Mouse (Mus musculus): ENCODE results near the gene Kpna7. TPM values are rescaled to one million over a fixed set of nuclear protein-coding genes. Genes with fewer than 3 reads are reported as not detected.
A peak's percentile ranks its signal among the peaks of the same experiment; 100 is the strongest.
"Not testable (repeated sequence)": the region's sequence is repeated elsewhere in the genome, so short reads cannot be mapped to it uniquely, and the experiment has no call there.

Gene Kpna7
- not detected in 2 replicates for polyA plus RNA-seq (2012; ENCODE audit: insufficient read depth, insufficient read length, missing spikeins)

DNA sequence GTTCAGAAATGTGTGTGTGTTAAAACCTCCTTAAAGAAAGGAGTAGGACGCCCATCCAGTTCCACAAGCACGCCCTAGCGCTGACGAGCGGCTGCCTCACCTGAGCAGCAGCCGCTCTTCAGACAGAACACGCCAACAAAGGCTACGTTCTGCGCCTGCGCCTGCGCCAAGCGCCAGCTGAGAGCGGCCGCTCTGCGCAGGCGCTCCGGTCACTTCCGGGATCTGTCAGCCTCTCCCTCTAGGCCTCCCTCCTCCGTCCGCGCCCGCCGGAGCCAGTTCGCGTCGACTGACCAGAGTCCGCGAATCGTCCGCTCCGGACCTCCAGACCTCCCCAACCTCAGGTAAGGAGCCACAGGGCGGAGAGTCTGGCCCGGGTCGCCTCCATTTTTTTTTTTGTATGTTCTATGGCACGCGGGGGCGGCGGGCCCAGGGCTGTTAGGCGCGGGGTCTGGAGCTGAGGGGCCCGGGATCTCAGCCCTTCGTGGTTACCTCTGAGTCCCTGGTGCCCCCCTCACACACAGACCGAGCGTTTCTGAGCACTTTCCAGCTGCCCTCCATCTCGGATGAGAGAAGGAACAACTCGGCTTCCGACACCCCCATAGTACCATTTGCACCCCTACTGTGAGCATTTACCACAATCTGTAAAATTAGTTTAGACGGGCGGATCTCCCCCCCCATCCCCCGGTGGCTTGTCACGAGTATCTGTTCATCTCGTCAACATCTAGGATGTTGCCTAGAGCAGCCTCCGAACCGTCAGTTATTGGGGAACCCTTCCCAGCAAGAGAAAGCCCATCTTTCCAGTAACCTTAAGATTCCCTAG lies at the start of gene Kpna7, which contains the start of gene Arpc1a:
Gene Kpna7 (minus strand): TSS at position 399 of the 820 bp plus-strand sequence.
Gene Arpc1a (plus strand): TSS at position 199 of the 820 bp plus-strand sequence.
- peak within 1 kb of the TSS; percentile 87 for H3K4me3 ChIP-seq (ENCODE audit: insufficient read depth, low read length)
- H3K27ac ChIP-seq (ENCODE audit: insufficient read depth, low read depth, low read length) = peak within 1 kb of the TSS; percentile 24
- TF ChIP-seq CTCF (IDR thresholded peaks at IDR 0.05; ENCODE audit: low read depth, low read length) (no peak), POLR2A (IDR thresholded peaks at IDR 0.05; ENCODE audit: borderline replicate concordance, low read depth, low read length) (peak; percentile 64; the same call in 1 of the 2 replicates)
- peaks cover 4% of the 10 kb centered on the region; the same call in 1 of the 2 replicates for H3K4me1 ChIP-seq (ENCODE audit: control insufficient read depth, insufficient read depth, low read length)

DNA sequence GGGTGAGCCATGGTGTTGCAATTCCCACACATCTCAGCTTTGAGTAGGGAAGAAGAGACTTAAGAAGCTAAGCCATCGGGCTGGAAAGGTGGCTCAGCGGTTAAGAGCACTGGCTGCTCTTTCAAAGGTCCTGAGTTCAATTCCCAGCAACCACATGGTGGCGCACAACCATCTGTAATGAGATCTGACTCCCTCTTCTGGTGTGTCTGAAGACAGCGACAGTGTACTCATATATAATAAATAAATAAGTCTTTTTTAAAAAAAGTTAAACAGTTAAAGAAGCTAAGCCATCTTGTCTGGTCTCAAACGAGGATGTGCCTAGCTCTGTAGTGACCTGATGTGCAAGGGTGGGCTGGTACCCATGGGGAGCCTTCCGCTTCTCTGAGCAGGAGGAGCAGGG lies 49.4 kb upstream of the Kpna7 start:
- not testable (repeated sequence) for H3K27ac ChIP-seq (ENCODE audit: insufficient read depth, low read depth, low read length); H3K4me1 ChIP-seq (ENCODE audit: control insufficient read depth, insufficient read depth, low read length); H3K4me3 ChIP-seq (ENCODE audit: insufficient read depth, low read length)

DNA sequence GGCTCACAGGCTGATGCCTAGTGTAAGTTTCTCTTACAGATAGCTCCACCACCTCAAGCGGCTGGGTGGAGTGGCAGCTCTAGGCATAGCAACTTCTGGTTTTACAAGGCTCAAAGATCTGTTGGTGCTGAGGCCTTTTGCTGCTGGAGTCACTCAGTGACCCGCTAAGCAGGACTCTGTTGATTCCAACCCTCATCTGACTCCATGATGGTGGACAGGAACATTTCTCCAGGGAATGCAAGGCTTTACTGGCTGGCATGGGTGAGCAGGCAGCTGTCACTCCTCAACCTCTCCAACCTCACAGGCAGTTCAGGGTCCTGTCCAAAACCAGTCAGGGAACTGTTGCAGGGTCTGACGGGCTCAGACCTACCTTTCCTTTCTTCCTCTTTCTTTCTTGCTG lies 47.2 kb upstream of the Kpna7 start:
- H3K27ac ChIP-seq (ENCODE audit: insufficient read depth, low read depth, low read length) = no peak overlapping the region

DNA sequence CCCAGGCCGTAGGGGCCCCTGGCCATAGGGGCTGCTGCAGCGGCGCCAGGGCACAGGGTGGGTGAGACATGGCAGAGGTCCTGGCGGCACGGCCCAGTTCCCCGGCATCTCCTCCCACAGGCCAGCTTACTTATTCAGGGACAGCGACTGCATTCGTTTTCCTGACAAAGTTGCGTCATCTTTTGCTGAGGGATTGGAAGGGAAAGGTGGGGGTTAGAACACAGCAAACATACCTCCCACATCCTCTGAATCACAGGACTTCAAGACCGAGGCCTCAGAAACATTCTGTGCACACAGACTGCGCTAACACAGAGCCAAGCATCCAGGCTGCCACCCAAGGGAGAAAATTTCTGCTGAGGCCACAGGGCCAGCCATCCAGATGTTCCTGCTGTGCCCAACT lies 46.4 kb upstream of the Kpna7 start:
- TF ChIP-seq POLR2A (IDR thresholded peaks at IDR 0.05; ENCODE audit: borderline replicate concordance, low read depth, low read length) = no peak
- no peak for TF ChIP-seq CTCF (IDR thresholded peaks at IDR 0.05; ENCODE audit: low read depth, low read length)
- H3K27ac ChIP-seq (ENCODE audit: insufficient read depth, low read depth, low read length) = no peak overlapping the region
- H3K4me3 ChIP-seq (ENCODE audit: insufficient read depth, low read length) = no peak overlapping the region
- 0 out of 2 replicates have a peak, but pooled peaks cover 2% of the 10 kb centered on the region for H3K4me1 ChIP-seq (ENCODE audit: control insufficient read depth, insufficient read depth, low read length)

More for the DNA sequence above, 47.2 kb upstream of the Kpna7 start:
- 0 out of 2 replicates have a peak, but pooled peaks cover 2% of the 10 kb centered on the region for H3K4me1 ChIP-seq (ENCODE audit: control insufficient read depth, insufficient read depth, low read length)
- H3K4me3 ChIP-seq (ENCODE audit: insufficient read depth, low read length) = no peak overlapping the region
- TF ChIP-seq CTCF (IDR thresholded peaks at IDR 0.05; ENCODE audit: low read depth, low read length) (no peak), POLR2A (IDR thresholded peaks at IDR 0.05; ENCODE audit: borderline replicate concordance, low read depth, low read length) (no peak)

DNA sequence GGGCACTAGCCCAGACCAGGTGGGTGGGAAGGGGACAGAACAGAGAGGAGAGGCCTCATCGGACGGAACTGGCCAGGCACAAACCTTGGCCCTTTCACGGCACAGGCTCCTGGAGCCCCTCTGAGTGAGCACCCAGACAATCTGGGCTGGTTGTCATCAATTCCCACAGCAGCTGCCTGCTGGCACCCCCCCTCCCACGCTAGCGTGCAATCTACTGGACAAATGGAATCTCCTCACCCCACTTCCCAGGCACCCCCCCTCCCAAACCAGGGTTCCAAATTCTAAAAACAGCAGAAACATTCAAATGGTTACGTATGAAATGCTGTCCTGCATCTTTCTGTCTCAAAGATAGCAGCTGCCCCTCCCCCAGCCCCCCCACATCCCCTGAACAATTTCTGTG lies 45.9 kb upstream of the Kpna7 start:
- H3K27ac ChIP-seq (ENCODE audit: insufficient read depth, low read depth, low read length); H3K4me1 ChIP-seq (ENCODE audit: control insufficient read depth, insufficient read depth, low read length); H3K4me3 ChIP-seq (ENCODE audit: insufficient read depth, low read length): not testable (repeated sequence)

DNA sequence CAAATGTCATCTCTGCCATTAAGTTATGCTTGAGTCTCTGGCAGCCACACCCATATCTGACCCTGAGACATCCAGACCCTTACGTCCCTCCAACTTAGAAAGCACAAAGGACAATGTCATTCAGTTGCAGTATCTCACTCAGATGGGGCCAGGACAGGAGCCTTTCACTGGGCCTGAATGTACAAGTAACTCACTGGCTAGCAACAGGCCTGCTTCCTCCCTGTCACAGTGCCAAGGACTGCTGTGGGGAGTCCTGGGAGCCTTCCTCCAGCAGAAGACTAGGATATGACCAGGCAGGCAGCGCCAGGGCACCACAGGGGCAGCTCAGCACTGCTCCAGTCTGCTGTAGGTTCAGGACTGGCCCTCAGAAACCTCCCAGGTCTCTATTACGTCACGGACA lies 45.3 kb upstream of the Kpna7 start:
- TF ChIP-seq POLR2A (IDR thresholded peaks at IDR 0.05; ENCODE audit: borderline replicate concordance, low read depth, low read length) (no peak), CTCF (IDR thresholded peaks at IDR 0.05; ENCODE audit: low read depth, low read length) (no peak)
- Histone ChIP-seq H3K27ac (ENCODE audit: insufficient read depth, low read depth, low read length) (0 out of 2 replicates have a peak overlapping the region, but pooled peaks have one; percentile 8), H3K4me1 (ENCODE audit: control insufficient read depth, insufficient read depth, low read length) (0 out of 2 replicates have a peak, but pooled peaks cover 2% of the 10 kb centered on the region), H3K4me3 (ENCODE audit: insufficient read depth, low read length) (no peak overlapping the region)

DNA sequence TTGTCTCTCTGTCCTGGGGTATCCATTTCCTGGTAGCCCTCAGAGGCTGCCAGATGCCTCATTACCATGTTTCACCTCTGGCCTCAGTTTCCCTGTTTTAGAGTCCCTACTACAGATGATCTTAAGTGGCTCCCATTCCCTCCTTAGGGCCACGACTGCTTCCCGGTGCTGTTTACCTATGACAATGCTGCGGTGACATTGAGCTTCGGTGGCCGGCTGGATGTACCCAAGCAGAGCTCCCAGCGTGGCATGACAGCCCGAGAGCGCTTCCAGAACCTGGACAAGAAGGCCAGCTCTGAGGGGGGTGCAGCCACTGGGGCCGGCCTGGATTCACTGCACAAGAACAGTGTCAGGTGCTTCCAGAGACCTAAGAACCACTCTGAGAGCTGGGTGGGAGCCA lies 42.8 kb upstream of the Kpna7 start:
- H3K4me1 ChIP-seq (ENCODE audit: control insufficient read depth, insufficient read depth, low read length) = 0 out of 2 replicates have a peak, but pooled peaks cover 2% of the 10 kb centered on the region
- H3K27ac ChIP-seq (ENCODE audit: insufficient read depth, low read depth, low read length) = no peak overlapping the region
- H3K4me3 ChIP-seq (ENCODE audit: insufficient read depth, low read length) = no peak overlapping the region
- TF ChIP-seq CTCF (IDR thresholded peaks at IDR 0.05; ENCODE audit: low read depth, low read length) = no peak

DNA sequence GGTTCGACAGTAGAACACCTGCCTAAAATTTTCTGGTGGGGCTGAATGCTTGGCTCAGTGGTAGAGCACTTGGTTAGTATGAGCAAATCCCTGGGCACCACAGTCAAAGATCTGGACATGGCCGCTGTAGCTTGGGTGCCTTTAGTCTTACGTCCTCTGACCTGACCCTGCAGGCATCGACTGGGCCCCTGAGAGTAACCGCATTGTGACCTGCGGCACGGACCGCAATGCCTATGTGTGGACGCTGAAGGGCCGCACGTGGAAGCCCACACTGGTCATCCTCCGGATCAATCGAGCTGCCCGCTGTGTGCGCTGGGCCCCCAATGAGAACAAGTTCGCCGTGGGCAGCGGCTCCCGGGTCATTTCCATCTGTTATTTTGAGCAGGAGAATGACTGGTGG lies 39.6 kb upstream of the Kpna7 start:
- Histone ChIP-seq H3K4me1 (ENCODE audit: control insufficient read depth, insufficient read depth, low read length) (peaks cover 8% of the 10 kb centered on the region), H3K4me3 (ENCODE audit: insufficient read depth, low read length) (no peak overlapping the region), H3K27ac (ENCODE audit: insufficient read depth, low read depth, low read length) (no peak overlapping the region)
- no peak for TF ChIP-seq CTCF (IDR thresholded peaks at IDR 0.05; ENCODE audit: low read depth, low read length)
- no peak for TF ChIP-seq POLR2A (IDR thresholded peaks at IDR 0.05; ENCODE audit: borderline replicate concordance, low read depth, low read length)

DNA sequence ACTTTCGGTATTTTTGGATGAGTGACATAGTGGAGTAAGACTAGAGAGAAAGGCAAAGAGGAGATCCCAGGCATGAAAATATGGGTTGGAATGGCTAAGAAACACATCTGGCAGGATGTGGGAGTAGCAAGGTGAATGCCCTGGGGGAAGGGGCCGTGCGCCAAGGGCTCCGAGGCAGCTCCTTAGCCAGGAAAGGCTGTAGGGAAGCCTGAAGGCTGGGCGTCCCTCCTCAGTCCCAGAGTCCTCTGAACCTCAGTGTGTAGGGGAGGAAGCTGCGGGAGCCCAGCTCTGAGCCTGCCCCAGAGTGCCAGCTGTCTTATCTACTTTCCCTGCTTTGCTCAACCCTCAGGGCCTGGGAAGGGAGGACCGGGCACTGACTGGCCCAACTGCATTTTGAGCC lies 37.1 kb upstream of the Kpna7 start:
- TF ChIP-seq CTCF (IDR thresholded peaks at IDR 0.05; ENCODE audit: low read depth, low read length) = no peak
- TF ChIP-seq POLR2A (IDR thresholded peaks at IDR 0.05; ENCODE audit: borderline replicate concordance, low read depth, low read length) = no peak
- no peak overlapping the region for H3K27ac ChIP-seq (ENCODE audit: insufficient read depth, low read depth, low read length)
- peaks cover 20% of the 10 kb centered on the region for H3K4me1 ChIP-seq (ENCODE audit: control insufficient read depth, insufficient read depth, low read length)
- H3K4me3 ChIP-seq (ENCODE audit: insufficient read depth, low read length) = no peak overlapping the region

DNA sequence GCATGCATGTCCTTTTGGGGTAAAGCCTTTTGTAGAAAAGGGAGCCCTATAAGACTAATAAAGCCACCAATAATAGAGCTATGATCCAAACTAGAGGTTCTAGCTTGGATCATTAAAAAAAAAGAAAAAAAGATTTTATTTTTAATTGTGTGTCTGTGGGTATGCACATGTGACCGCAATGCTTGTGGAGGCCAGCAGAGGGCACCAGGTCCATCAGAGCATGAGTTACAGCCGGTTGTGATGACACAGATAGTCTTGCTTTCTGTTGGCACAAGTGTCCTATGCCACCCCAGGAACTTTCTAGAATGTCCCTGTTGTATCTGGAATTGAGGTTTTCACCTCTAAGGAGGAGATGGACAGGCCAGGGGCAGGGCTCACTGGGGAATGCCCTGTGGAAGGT lies 35.6 kb upstream of the Kpna7 start:
- Histone ChIP-seq H3K4me1 (ENCODE audit: control insufficient read depth, insufficient read depth, low read length) (peaks cover 20% of the 10 kb centered on the region), H3K27ac (ENCODE audit: insufficient read depth, low read depth, low read length) (0 out of 2 replicates have a peak overlapping the region, but pooled peaks have one; percentile 1), H3K4me3 (ENCODE audit: insufficient read depth, low read length) (no peak overlapping the region)
- TF ChIP-seq POLR2A (IDR thresholded peaks at IDR 0.05; ENCODE audit: borderline replicate concordance, low read depth, low read length) = no peak
- peak; percentile 59 for TF ChIP-seq CTCF (IDR thresholded peaks at IDR 0.05; ENCODE audit: low read depth, low read length)
